Mouse (Mus musculus): ENCODE results near the gene Lypd6b. TPM values are rescaled to one million over a fixed set of nuclear protein-coding genes. Genes with fewer than 3 reads are reported as not detected.

Lypd6b gene
- polyA plus RNA-seq, 1 experiment from 2014 or later = 18.7 TPM

- Histone ChIP-seq H3K9ac (no peak overlapping the region), H3K27ac (no peak overlapping the region), H3K4me3 (no peak overlapping the region), H3K9me3 (no peaks in the 10 kb centered on the region), H3K4me2 (no peak overlapping the region), H3K4me1 (0 out of 2 replicates have a peak, but pooled peaks cover 4% of the 10 kb centered on the region), H3K27me3 (no peaks in the 10 kb centered on the region), H3K36me3 (no peaks in the 10 kb centered on the region)
- 75% methylated on average over 4 of the region's 4 CpGs for whole genome bisulfite sequencing
- ATAC-seq (ENCODE audit: insufficient number of reproducible peaks, low FRiP score, low TSS enrichment, low read depth) = no peak
Observed at GRCm38 (mm10) chr2:49922810-49923209, 135.3 kb downstream of the Lypd6b start.

GRCm38 (mm10) chr2:49926186-49926585 lies 138.7 kb downstream of the Lypd6b start:
- WGBS = 60% methylated on average over 5 of the region's 5 CpGs
- H3K9me3 ChIP-seq = no peaks in the 10 kb centered on the region
- H3K36me3 ChIP-seq = no peaks in the 10 kb centered on the region
- no peaks in the 10 kb centered on the region for H3K4me1 ChIP-seq
- ATAC-seq (ENCODE audit: insufficient number of reproducible peaks, low FRiP score, low TSS enrichment, low read depth) = no peak
- H3K27ac ChIP-seq = no peak overlapping the region
- H3K4me2 ChIP-seq = no peak overlapping the region
- no peak overlapping the region for H3K4me3 ChIP-seq
- no peaks in the 10 kb centered on the region for H3K27me3 ChIP-seq
- H3K9ac ChIP-seq = no peak overlapping the region

GRCm38 (mm10) chr2:49927362-49927761 lies 139.9 kb downstream of the Lypd6b start:
- Histone ChIP-seq H3K27ac (no peak overlapping the region), H3K4me3 (no peak overlapping the region), H3K27me3 (no peaks in the 10 kb centered on the region), H3K9ac (no peak overlapping the region), H3K9me3 (no peaks in the 10 kb centered on the region), H3K36me3 (no peaks in the 10 kb centered on the region), H3K4me2 (no peak overlapping the region), H3K4me1 (no peaks in the 10 kb centered on the region)
- 39% methylated on average over 1 of the region's 1 CpGs for WGBS
- no peak for ATAC-seq (ENCODE audit: insufficient number of reproducible peaks, low FRiP score, low TSS enrichment, low read depth)

- Histone ChIP-seq H3K9ac (no peak overlapping the region), H3K4me3 (no peak overlapping the region), H3K27me3 (no peaks in the 10 kb centered on the region), H3K4me2 (no peak overlapping the region), H3K4me1 (no peaks in the 10 kb centered on the region), H3K27ac (no peak overlapping the region), H3K9me3 (no peaks in the 10 kb centered on the region), H3K36me3 (no peaks in the 10 kb centered on the region)
- ATAC-seq (ENCODE audit: insufficient number of reproducible peaks, low FRiP score, low TSS enrichment, low read depth) = 0 out of 2 replicates have a peak, but pooled peaks have one; percentile 14
- WGBS = 71% methylated on average over 3 of the region's 3 CpGs
Observed at GRCm38 (mm10) chr2:49929931-49930330, 142.4 kb downstream of the Lypd6b start.

- ATAC-seq (ENCODE audit: insufficient number of reproducible peaks, low FRiP score, low TSS enrichment, low read depth) = no peak
- Histone ChIP-seq H3K27me3 (no peaks in the 10 kb centered on the region), H3K9me3 (no peaks in the 10 kb centered on the region), H3K9ac (no peak overlapping the region), H3K4me1 (peaks cover 9% of the 10 kb centered on the region; the same call in 1 of the 2 replicates), H3K27ac (no peak overlapping the region), H3K4me3 (no peak overlapping the region), H3K36me3 (no peaks in the 10 kb centered on the region), H3K4me2 (no peak overlapping the region)
- 45% methylated on average over 13 of the region's 13 CpGs for WGBS
Observed at GRCm38 (mm10) chr2:49937621-49938020, 150.1 kb downstream of the Lypd6b start.

- Histone ChIP-seq H3K4me1 (peaks cover 9% of the 10 kb centered on the region; the same call in 1 of the 2 replicates), H3K9ac (no peak overlapping the region), H3K4me2 (no peak overlapping the region), H3K36me3 (no peaks in the 10 kb centered on the region), H3K4me3 (no peak overlapping the region), H3K27me3 (no peaks in the 10 kb centered on the region), H3K9me3 (no peaks in the 10 kb centered on the region), H3K27ac (no peak overlapping the region)
- no peak for ATAC-seq (ENCODE audit: insufficient number of reproducible peaks, low FRiP score, low TSS enrichment, low read depth)
- 57% methylated on average over 8 of the region's 8 CpGs for WGBS
Observed at GRCm38 (mm10) chr2:49938246-49938645, 150.8 kb downstream of the Lypd6b start.

- Histone ChIP-seq H3K4me3 (no peak overlapping the region), H3K9me3 (no peaks in the 10 kb centered on the region), H3K27ac (no peak overlapping the region), H3K27me3 (no peaks in the 10 kb centered on the region), H3K36me3 (no peaks in the 10 kb centered on the region), H3K4me2 (no peak overlapping the region), H3K9ac (no peak overlapping the region), H3K4me1 (peaks cover 9% of the 10 kb centered on the region; the same call in 1 of the 2 replicates)
- ATAC-seq (ENCODE audit: insufficient number of reproducible peaks, low FRiP score, low TSS enrichment, low read depth) = no peak
- WGBS = 62% methylated on average over 6 of the region's 6 CpGs
Observed at GRCm38 (mm10) chr2:49940372-49940771, 152.9 kb downstream of the Lypd6b start.

GRCm38 (mm10) chr2:49942100-49942499 lies 154.6 kb downstream of the Lypd6b start:
- Histone ChIP-seq H3K4me1 (peaks cover 9% of the 10 kb centered on the region; the same call in 1 of the 2 replicates), H3K9me3 (no peaks in the 10 kb centered on the region), H3K4me2 (no peak overlapping the region), H3K36me3 (no peaks in the 10 kb centered on the region), H3K4me3 (no peak overlapping the region), H3K27ac (no peak overlapping the region), H3K27me3 (no peaks in the 10 kb centered on the region), H3K9ac (no peak overlapping the region)
- 63% methylated on average over 5 of the region's 5 CpGs for WGBS
- no peak for ATAC-seq (ENCODE audit: insufficient number of reproducible peaks, low FRiP score, low TSS enrichment, low read depth)

- H3K4me2 ChIP-seq = no peak overlapping the region
- no peak overlapping the region for H3K9ac ChIP-seq
- H3K4me3 ChIP-seq = no peak overlapping the region
- ATAC-seq (ENCODE audit: insufficient number of reproducible peaks, low FRiP score, low TSS enrichment, low read depth) = no peak
- H3K27me3 ChIP-seq = no peaks in the 10 kb centered on the region
- no peaks in the 10 kb centered on the region for H3K4me1 ChIP-seq
- H3K9me3 ChIP-seq = no peaks in the 10 kb centered on the region
- H3K27ac ChIP-seq = no peak overlapping the region
- H3K36me3 ChIP-seq = peaks cover 8% of the 10 kb centered on the region
- 66% methylated on average over 4 of the region's 4 CpGs for WGBS
Observed at GRCm38 (mm10) chr2:49951681-49952080, 164.2 kb downstream of the Lypd6b start.

- 44% methylated on average over 6 of the region's 6 CpGs for WGBS
- Histone ChIP-seq H3K9ac (no peak overlapping the region), H3K4me2 (no peak overlapping the region), H3K4me1 (no peaks in the 10 kb centered on the region), H3K27me3 (no peaks in the 10 kb centered on the region), H3K4me3 (no peak overlapping the region), H3K27ac (no peak overlapping the region), H3K36me3 (peaks cover 8% of the 10 kb centered on the region), H3K9me3 (no peaks in the 10 kb centered on the region)
- no peak for ATAC-seq (ENCODE audit: insufficient number of reproducible peaks, low FRiP score, low TSS enrichment, low read depth)
Observed at GRCm38 (mm10) chr2:49952632-49953293, 165.3 kb downstream of the Lypd6b start.

GRCm38 (mm10) chr2:49957449-49957848 lies 170.0 kb downstream of the Lypd6b start:
- H3K36me3 ChIP-seq = no peaks in the 10 kb centered on the region
- no peak overlapping the region for H3K4me2 ChIP-seq
- no peaks in the 10 kb centered on the region for H3K4me1 ChIP-seq
- H3K27me3 ChIP-seq = no peaks in the 10 kb centered on the region
- no peak overlapping the region for H3K27ac ChIP-seq
- 59% methylated on average over 2 of the region's 2 CpGs for WGBS
- no peak overlapping the region for H3K4me3 ChIP-seq
- no peak for ATAC-seq (ENCODE audit: insufficient number of reproducible peaks, low FRiP score, low TSS enrichment, low read depth)
- no peak overlapping the region for H3K9ac ChIP-seq
- no peaks in the 10 kb centered on the region for H3K9me3 ChIP-seq

- Histone ChIP-seq H3K9me3 (no peaks in the 10 kb centered on the region), H3K4me3 (no peak overlapping the region), H3K27ac (no peak overlapping the region), H3K9ac (no peak overlapping the region), H3K4me2 (no peak overlapping the region), H3K4me1 (no peaks in the 10 kb centered on the region), H3K27me3 (no peaks in the 10 kb centered on the region), H3K36me3 (no peaks in the 10 kb centered on the region)
- ATAC-seq (ENCODE audit: insufficient number of reproducible peaks, low FRiP score, low TSS enrichment, low read depth) = no peak
- 93% methylated on average over 2 of the region's 2 CpGs for WGBS
Observed at GRCm38 (mm10) chr2:49961991-49962390, 174.5 kb downstream of the Lypd6b start.

GRCm38 (mm10) chr2:49964899-49965298 lies 177.4 kb downstream of the Lypd6b start:
- Histone ChIP-seq H3K36me3 (no peaks in the 10 kb centered on the region), H3K9me3 (no peaks in the 10 kb centered on the region), H3K9ac (no peak overlapping the region), H3K4me1 (no peaks in the 10 kb centered on the region), H3K27me3 (no peaks in the 10 kb centered on the region), H3K4me2 (no peak overlapping the region), H3K27ac (no peak overlapping the region), H3K4me3 (no peak overlapping the region)
- WGBS = 50% methylated on average over 3 of the region's 3 CpGs
- ATAC-seq (ENCODE audit: insufficient number of reproducible peaks, low FRiP score, low TSS enrichment, low read depth) = no peak

All from limb, embryonic 15.5 days (tissue).